Mouse (Mus musculus) lung, adult 2 months (tissue): ENCODE results near the gene Hemk1.

Experiments
- CTCF ChIP-seq: fragments of 200-500 bp; IDR thresholded peaks from 2 replicates; pipeline ENCODE4 v1.5.1; 2011; ENCODE audit warnings: mild to moderate bottlenecking, low read length, control low read depth; ENCODE audit not compliant: insufficient read depth
- POLR2A ChIP-seq: fragments of 200-500 bp; IDR thresholded peaks from 2 replicates; pipeline ENCODE4 v1.6.1; 2011; ENCODE audit warnings: low read depth, mild to moderate bottlenecking, control low read depth, low read length, borderline replicate concordance; ENCODE audit errors: extremely low read depth

DNA sequence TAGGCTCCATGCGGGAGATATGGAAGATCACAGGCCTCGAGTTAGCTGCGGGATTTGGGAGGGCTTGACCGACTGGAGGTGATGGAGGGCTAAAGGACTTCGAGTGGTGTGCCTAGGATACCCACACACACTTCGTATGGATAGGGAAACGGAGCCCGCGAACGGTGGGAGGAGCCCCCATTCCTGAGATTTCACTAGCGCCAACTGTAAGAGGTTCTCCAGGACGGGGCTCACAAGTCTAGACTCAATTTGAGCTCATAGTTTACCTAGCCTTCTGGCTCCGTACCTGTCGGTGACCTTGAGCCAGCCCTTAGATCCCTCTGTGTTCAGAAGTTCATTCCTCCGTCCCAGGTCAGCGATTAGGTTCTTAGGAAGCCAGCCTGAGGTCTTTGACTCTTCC lies 41.1 kb downstream of the Hemk1 start:
- TF ChIP-seq POLR2A (0 out of 2 replicates have a peak, but pooled peaks have one; percentile 8), CTCF (no peak)
